Mouse (Mus musculus): Measurements from ENCODE around the gene Pla2g6.

DNA sequence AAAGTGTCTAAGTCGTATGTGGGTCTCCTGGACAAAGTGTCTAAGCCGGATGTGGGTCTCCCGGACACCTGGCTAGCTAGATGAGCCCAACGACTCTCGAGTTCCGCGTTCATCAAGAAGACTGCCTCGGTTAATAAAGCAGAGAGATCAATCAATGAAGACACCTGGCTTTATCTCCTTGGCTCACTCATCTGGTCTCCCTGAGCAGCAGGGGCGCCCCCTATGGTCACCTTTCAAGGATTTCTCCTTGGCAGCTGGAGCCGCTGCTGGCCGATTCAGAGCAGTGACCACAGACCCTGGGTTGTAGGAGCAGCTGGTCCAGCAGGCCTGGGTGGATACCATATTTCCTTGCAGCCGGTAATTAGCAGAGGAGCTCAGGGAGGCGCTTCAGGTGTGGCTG, 65.8 kb downstream of the Pla2g6 start:
- TF ChIP-seq EP300 (IDR thresholded peaks at IDR 0.05; ENCODE audit: low read length) (no peak), POLR2A (IDR thresholded peaks at IDR 0.05; ENCODE audit: low read depth, low read length) (no peak), ETS1 (conservative IDR thresholded peaks at IDR 0.05; ENCODE audit: low read depth, low read length) (no peak), USF1 (IDR thresholded peaks at IDR 0.05; ENCODE audit: low read depth, low read length) (no peak), GABPA (IDR thresholded peaks at IDR 0.05; ENCODE audit: insufficient replicate concordance, low read depth, low read length) (no peak), NRF1 (IDR thresholded peaks at IDR 0.05; ENCODE audit: low read depth, low read length) (no peak), CTCF (conservative IDR thresholded peaks at IDR 0.05 in 1 of 2, IDR thresholded peaks at IDR 0.05 in 1 of 2; ENCODE audit: low read depth in 2 of 2, low read length in 2 of 2) (no peak)
